Mouse (Mus musculus) C2C12 (cell line): Measurements from ENCODE around the gene Oxa1l.

Source experiments
- CEBPB ChIP-seq: IDR thresholded peaks from one replicate; pipeline ENCODE4 v1.6.1; 2011; ENCODE audit warnings: low read depth, mild to moderate bottlenecking, control low read depth, moderate library complexity
- CTCF ChIP-seq: IDR thresholded peaks from one replicate; pipeline ENCODE4 v1.5.1; 2011; ENCODE audit not compliant: control insufficient read depth, insufficient read depth, insufficient read length
- FOSL1 ChIP-seq: IDR thresholded peaks from one replicate; pipeline ENCODE4 v1.8.0; 2011; ENCODE audit warnings: mild to moderate bottlenecking, low read length; ENCODE audit not compliant: poor library complexity, insufficient read depth, severe bottlenecking
- MAX ChIP-seq: IDR thresholded peaks from one replicate; pipeline ENCODE4 v1.6.1; 2011; ENCODE audit warnings: mild to moderate bottlenecking, control low read depth
- MYOD1 ChIP-seq: IDR thresholded peaks from one replicate; pipeline ENCODE4 v1.6.1; 2011; ENCODE audit warnings: low read depth; ENCODE audit not compliant: control insufficient read depth, insufficient read length
- MYOG ChIP-seq: IDR thresholded peaks from one replicate; pipeline ENCODE4 v1.6.1; 2011; ENCODE audit not compliant: control insufficient read depth, insufficient read length; ENCODE audit errors: extremely low read depth
- USF1 ChIP-seq: IDR thresholded peaks from one replicate; pipeline ENCODE4 v1.6.1; 2011; ENCODE audit warnings: low read depth, mild to moderate bottlenecking, control low read depth, moderate library complexity

DNA sequence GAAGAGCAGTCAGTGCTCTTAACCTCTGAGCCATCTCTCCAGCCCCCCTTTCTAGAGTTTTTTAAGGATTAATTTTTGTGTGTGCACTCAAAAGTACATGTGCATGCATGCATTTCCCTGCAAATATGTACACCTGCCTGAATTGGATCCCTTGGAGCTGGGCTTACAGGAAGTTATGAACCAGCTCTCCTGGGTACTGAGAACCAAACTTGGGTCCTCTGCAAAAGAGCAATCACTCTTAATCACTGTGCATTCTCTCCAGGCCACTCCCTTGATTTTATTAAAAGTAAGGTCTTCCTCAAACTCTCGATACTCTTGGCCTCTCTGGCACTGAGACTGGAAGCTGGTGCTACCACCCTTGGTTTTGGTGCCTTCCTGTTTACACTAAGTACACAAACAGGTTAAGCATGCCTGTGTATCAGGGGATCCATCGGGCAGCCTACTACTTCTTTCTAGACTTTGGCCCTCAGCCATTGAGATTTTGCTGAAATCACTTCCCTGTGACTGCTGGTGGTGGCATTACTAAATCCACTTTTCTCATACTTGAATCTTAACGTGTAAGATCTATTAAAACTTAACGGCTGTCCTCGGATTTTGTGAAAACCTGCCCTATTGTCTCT is 4.5 kb downstream of the Oxa1l start:
- TF ChIP-seq MYOD1 = no peak
- TF ChIP-seq CEBPB = no peak
- no peak for TF ChIP-seq USF1
- no peak for TF ChIP-seq MAX
- no peak for TF ChIP-seq CTCF
- TF ChIP-seq FOSL1 = no peak
- TF ChIP-seq MYOG = no peak
